Mouse (Mus musculus) ES-Bruce4 (cell line): Measurements from ENCODE around the gene Tmem136. TPM values are rescaled to one million over a fixed set of nuclear protein-coding genes. Genes with fewer than 3 reads are reported as not detected.

Source experiments
- H3K27ac ChIP-seq: 2 replicates; pipeline ENCODE4 v1.5.1; 2012; ENCODE audit warnings: low read length, inconsistent platforms; ENCODE audit not compliant: insufficient read depth
- H3K27me3 ChIP-seq: 2 replicates; pipeline ENCODE4 v1.6.1; 2012; ENCODE audit warnings: mild to moderate bottlenecking, low read length, inconsistent platforms; ENCODE audit not compliant: control insufficient read depth, poor library complexity, insufficient read depth, severe bottlenecking
- H3K36me3 ChIP-seq: 2 replicates; pipeline ENCODE4 v1.6.1; 2012; ENCODE audit warnings: inconsistent platforms, mild to moderate bottlenecking, low read length, moderate library complexity; ENCODE audit not compliant: control insufficient read depth, poor library complexity, insufficient read depth, severe bottlenecking
- H3K4me1 ChIP-seq: one replicate; pipeline ENCODE4 v1.8.1; 2011; ENCODE audit warnings: low read length; ENCODE audit not compliant: control insufficient read depth, insufficient read depth
- H3K4me3 ChIP-seq: 2 replicates; pipeline ENCODE4 v1.5.1; 2011; ENCODE audit warnings: low read depth, mild to moderate bottlenecking, low read length
- H3K9ac ChIP-seq: 2 replicates; pipeline ENCODE4 v1.6.1; 2012; ENCODE audit warnings: low read depth, mild to moderate bottlenecking, inconsistent platforms; ENCODE audit not compliant: poor library complexity, severe bottlenecking
- H3K9me3 ChIP-seq: replicated peaks from 2 replicates; pipeline ENCODE4 v1.6.1; 2012; ENCODE audit warnings: mild to moderate bottlenecking, low read length, inconsistent platforms; ENCODE audit not compliant: control insufficient read depth, poor library complexity, insufficient read depth, severe bottlenecking
- CTCF ChIP-seq: IDR thresholded peaks from one replicate; pipeline ENCODE4 v1.8.1; 2011; ENCODE audit warnings: low read depth, low read length
- EP300 ChIP-seq: IDR thresholded peaks from 2 replicates; pipeline ENCODE4 v1.6.1; 2011; ENCODE audit warnings: low read depth, low read length; ENCODE audit not compliant: insufficient read depth
- POLR2A ChIP-seq: IDR thresholded peaks from one replicate; pipeline ENCODE4 v1.8.1; 2011; ENCODE audit warnings: low read length; ENCODE audit not compliant: insufficient read depth
- polyA plus RNA-seq: library from polyadenylated mRNA; stranded (reverse); fragments of >200 nt; gene quantifications from 2 replicates; pipeline ENCODE4 v1.2.4, GENCODE M21; 2011; ENCODE audit warnings: low read depth; ENCODE audit not compliant: missing spikeins, insufficient read depth, insufficient read length

Tmem136 gene
- polyA plus RNA-seq, 1 experiment = 10.5 TPM

- no peak overlapping the region for H3K4me3 ChIP-seq
These were observed 1.5 kb downstream of the Tmem136 start for GRCm38 (mm10) chr9:43114833-43115232.

DNA sequence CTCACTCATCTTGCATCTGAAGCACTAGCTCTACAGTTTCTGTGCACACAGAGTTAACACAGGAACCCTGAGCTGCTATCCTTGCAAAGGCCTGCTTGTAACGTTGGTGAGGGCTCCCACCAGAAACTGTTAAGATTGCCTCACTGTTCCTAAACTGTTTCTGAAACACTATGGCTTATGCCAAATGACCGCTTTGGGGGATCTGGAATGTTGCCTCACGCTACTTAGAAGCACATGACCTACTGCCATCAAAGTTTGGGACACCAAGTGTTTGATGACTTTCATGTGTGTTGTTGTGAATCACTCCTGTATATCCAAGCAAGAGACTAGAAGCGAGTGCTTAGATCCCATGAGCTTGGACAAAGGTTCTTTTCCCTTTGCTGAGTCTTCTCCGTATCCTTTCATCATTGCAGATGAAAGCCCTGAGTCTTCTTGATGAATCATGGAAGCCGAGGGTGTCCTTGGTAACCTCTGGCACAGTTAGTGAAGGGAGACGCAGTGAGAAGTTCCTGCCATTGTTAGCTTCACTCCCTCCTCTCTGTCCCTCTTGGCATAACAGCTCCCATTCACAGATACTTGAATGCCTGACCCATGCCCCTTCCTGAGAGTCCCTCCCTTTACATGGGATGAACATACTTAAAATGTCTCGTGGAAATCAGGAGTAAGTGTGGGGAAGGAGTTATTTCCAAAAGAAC lies 5.9 kb downstream of the Tmem136 start:
- Histone ChIP-seq H3K27ac (no peak overlapping the region), H3K9me3 (no peaks in the 10 kb centered on the region), H3K4me3 (no peak overlapping the region), H3K27me3 (no peaks in the 10 kb centered on the region), H3K9ac (no peak overlapping the region), H3K36me3 (no peaks in the 10 kb centered on the region; the same call in 1 of the 2 replicates), H3K4me1 (no peaks in the 10 kb centered on the region)
- no peak for TF ChIP-seq EP300
- TF ChIP-seq POLR2A = no peak
- TF ChIP-seq CTCF = no peak

More at GRCm38 (mm10) chr9:43114833-43115232, 1.5 kb downstream of the Tmem136 start:
- H3K27me3 ChIP-seq = no peaks in the 10 kb centered on the region
- H3K27ac ChIP-seq = no peak overlapping the region
- no peaks in the 10 kb centered on the region; the same call in 1 of the 2 replicates for H3K36me3 ChIP-seq
- no peaks in the 10 kb centered on the region for H3K4me1 ChIP-seq
- TF ChIP-seq POLR2A (no peak), EP300 (no peak), CTCF (no peak)
- no peak overlapping the region for H3K9ac ChIP-seq
- no peaks in the 10 kb centered on the region for H3K9me3 ChIP-seq

DNA sequence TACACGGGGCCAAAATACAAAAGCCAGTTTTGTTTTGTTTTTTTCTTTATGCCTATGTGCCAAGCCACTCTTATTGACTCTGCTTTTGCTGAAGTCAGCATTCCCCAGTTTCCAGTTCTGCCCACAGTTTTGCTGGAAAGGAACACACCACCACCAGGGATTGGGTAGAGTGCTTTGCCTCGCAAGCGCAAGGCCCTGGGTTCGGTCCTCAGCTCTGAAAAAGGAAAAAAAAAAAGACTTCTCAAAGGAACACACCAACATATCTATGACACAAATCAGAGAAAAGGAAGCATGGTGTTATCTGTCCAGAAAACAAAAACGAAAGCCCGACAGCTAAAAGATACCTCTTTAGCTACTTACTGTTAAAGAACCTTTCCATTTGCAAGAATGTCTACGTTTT lies 7.2 kb downstream of the Tmem136 start:
- no peaks in the 10 kb centered on the region for H3K4me1 ChIP-seq

GRCm38 (mm10) chr9:43108721-43109120 lies 7.6 kb downstream of the Tmem136 start:
- Histone ChIP-seq H3K9me3 (no peaks in the 10 kb centered on the region), H3K4me3 (no peak overlapping the region)

More for the DNA sequence above, 7.2 kb downstream of the Tmem136 start:
- no peak for TF ChIP-seq CTCF
- no peak for TF ChIP-seq POLR2A
- TF ChIP-seq EP300 = no peak
- Histone ChIP-seq H3K27ac (peak overlapping the region; percentile 4), H3K9me3 (no peaks in the 10 kb centered on the region), H3K27me3 (no peaks in the 10 kb centered on the region), H3K9ac (no peak overlapping the region), H3K4me3 (no peak overlapping the region), H3K36me3 (no peaks in the 10 kb centered on the region; the same call in 1 of the 2 replicates)

DNA sequence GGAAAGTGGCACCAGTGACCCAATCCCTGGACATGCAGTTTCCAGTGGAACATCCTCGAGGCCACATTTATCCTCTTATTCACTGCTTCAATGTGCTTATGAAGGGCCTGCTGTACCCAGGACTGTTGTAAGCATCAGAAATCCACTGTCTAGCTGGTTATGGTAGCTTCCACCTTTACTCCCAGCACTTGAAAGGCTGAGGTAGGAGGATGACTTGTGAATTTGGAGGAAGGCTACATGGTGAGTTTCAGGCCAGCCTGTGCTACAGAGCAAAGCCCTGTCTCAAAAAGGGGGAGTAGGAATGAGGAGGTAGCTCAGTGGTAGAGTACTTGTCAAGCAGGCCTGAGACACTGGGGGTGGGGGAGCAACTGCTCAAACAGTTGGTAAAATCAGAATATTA lies 8.3 kb downstream of the Tmem136 start:
- no peaks in the 10 kb centered on the region for H3K9me3 ChIP-seq
- no peak overlapping the region for H3K4me3 ChIP-seq
- TF ChIP-seq POLR2A (no peak), CTCF (no peak), EP300 (no peak)
- H3K36me3 ChIP-seq = no peaks in the 10 kb centered on the region; the same call in 1 of the 2 replicates
- no peaks in the 10 kb centered on the region for H3K27me3 ChIP-seq
- H3K27ac ChIP-seq = no peak overlapping the region
- no peaks in the 10 kb centered on the region for H3K4me1 ChIP-seq
- no peak overlapping the region for H3K9ac ChIP-seq

More at GRCm38 (mm10) chr9:43108721-43109120, 7.6 kb downstream of the Tmem136 start:
- Histone ChIP-seq H3K4me1 (no peaks in the 10 kb centered on the region), H3K9ac (no peak overlapping the region), H3K27me3 (no peaks in the 10 kb centered on the region), H3K27ac (peak overlapping the region; percentile 4), H3K36me3 (no peaks in the 10 kb centered on the region; the same call in 1 of the 2 replicates)
- no peak for TF ChIP-seq POLR2A
- no peak for TF ChIP-seq CTCF

DNA sequence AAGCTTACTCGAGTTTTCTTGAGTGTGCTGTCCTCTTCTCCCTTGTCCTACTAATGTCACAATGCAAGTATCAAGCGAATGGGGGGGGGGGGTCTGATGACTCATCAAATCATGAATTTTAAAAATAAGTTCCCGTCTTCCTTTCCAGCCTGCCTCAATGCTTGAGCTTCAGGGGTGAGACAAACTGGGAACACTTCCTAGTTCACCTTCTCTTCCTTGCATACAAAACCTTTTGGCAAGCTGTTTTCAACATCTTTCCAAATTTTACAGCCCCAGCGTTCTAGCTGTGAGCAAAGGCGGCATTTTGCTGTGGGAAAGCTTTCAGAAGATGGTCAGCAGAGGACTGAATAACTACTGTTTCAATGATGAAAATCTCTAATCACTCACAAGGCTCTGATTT lies 8.8 kb downstream of the Tmem136 start:
- Histone ChIP-seq H3K4me1 (no peaks in the 10 kb centered on the region), H3K9ac (no peak overlapping the region), H3K4me3 (no peak overlapping the region), H3K27me3 (no peaks in the 10 kb centered on the region), H3K9me3 (no peaks in the 10 kb centered on the region), H3K27ac (peak overlapping the region; percentile 58; the same call in 1 of the 2 replicates), H3K36me3 (no peaks in the 10 kb centered on the region; the same call in 1 of the 2 replicates)
- no peak for TF ChIP-seq EP300
- no peak for TF ChIP-seq POLR2A
- no peak for TF ChIP-seq CTCF
